In the genomic region with DNA sequence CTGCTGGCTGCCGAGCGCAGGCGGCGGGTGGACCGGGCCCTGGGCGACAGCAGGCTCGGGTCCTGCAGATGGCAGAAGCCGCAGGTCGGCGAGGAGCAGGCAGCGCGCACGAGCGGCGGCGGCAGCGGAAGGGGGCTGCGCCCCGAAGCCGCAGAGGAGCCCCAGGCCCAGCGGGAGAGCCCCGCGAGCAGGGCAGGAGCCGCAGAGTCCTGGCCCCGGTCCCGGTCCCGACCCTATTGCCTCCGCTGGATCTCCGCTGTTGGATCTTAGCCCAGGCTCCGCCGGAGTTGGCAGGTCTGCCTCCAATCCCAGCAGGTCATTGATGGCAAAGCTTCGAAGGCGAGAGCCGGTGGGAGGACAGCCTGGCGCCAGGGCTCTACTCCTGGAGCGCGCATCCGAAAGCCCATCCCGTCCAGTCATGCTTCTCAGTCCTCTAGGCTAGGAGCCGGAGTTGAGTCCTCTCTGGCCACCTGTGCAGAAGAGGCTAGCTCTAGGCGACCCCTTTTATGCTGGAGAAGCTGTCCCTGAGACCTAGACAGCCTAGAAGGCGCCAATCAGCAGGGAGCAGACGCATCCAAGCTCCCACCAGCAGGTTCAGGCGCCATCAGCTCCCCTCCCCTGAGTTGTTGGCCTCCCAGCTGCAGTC, we compare ENCODE assay signal across 8 mouse cellular contexts. TPM values are rescaled to one million over a fixed set of nuclear protein-coding genes. Genes with fewer than 3 reads are reported as not detected.
DNase-seq lines count a peak whose midpoint lies in the region; ATAC-seq and TF ChIP-seq lines count a peak whose summit lies in the region.

No protein-coding gene starts in this region.

- H3K4me2 ChIP-seq in heart, embryonic 14.5 days (ENCODE audit: low read length), result peak overlapping the region; percentile 83
- H3K4me2 ChIP-seq in kidney, embryonic 15.5 days, result peak overlapping the region; percentile 71

- DNase-seq in embryo, embryonic 10 days (ENCODE audit: low spot score), result peak; percentile 43
- no peak for DNase-seq in embryo, embryonic 11 days
- peak; percentile 38 for DNase-seq in embryo, embryonic 10.5 days (ENCODE audit: low spot score)
- DNase-seq in midbrain, embryonic 10.5 days (ENCODE audit: low spot score), result peak; percentile 61
- no peak for DNase-seq in c-Kit-positive CD71-positive TER-119-positive erythroid progenitor cells, embryonic 14.5 days (ENCODE audit: low spot score)

- peak overlapping the region; percentile 55 for H3K4me3 ChIP-seq in ES-Bruce4 (ENCODE audit: low read depth, low read length)
- peak overlapping the region; percentile 34 to 45 for H3K4me3 ChIP-seq in heart, embryonic 14.5 days (ENCODE audit: control insufficient read depth in 1 of 2, insufficient read depth in 1 of 2, low read depth in 1 of 2, low read length in 2 of 2)
- peak overlapping the region; percentile 40 for H3K4me3 ChIP-seq in kidney, embryonic 15.5 days (replicated peaks)
- peak overlapping the region; percentile 59 for H3K4me3 ChIP-seq in midbrain, embryonic 10.5 days

- ATAC-seq in heart, embryonic 14.5 days (ENCODE audit: insufficient number of reproducible peaks, insufficient read depth, low FRiP score, low read depth), result peak; percentile 8; the same call in 1 of the 2 replicates
- no peak; the same call in 1 of the 2 replicates for ATAC-seq in kidney, embryonic 15.5 days (replicated peaks; ENCODE audit: low FRiP score)

- no peak for TF ChIP-seq EP300 in ES-Bruce4 (IDR thresholded peaks at IDR 0.05; ENCODE audit: insufficient read depth, low read depth, low read length)

- TF ChIP-seq CTCF in ES-Bruce4 (IDR thresholded peaks at IDR 0.05; ENCODE audit: low read depth, low read length), result no peak

- TF ChIP-seq POLR2A in ES-Bruce4 (IDR thresholded peaks at IDR 0.05; ENCODE audit: insufficient read depth, low read length), result no peak

- H3K4me1 ChIP-seq in ES-Bruce4 (ENCODE audit: control insufficient read depth, insufficient read depth, low read length), result no peaks in the 10 kb centered on the region
- H3K4me1 ChIP-seq in heart, embryonic 14.5 days (ENCODE audit: control insufficient read depth in 2 of 2, insufficient read depth in 2 of 2, low read length in 2 of 2), result peaks cover 3 to 5% of the 10 kb centered on the region in 2 experiments; a peak in 2 of 4 replicates
- peaks cover 11% of the 10 kb centered on the region for H3K4me1 ChIP-seq in kidney, embryonic 15.5 days
- peaks cover 30% of the 10 kb centered on the region for H3K4me1 ChIP-seq in midbrain, embryonic 10.5 days

- H3K36me3 ChIP-seq in ES-Bruce4 (ENCODE audit: control insufficient read depth, insufficient read depth, low read length, poor library complexity, severe bottlenecking), result no peaks in the 10 kb centered on the region
- H3K36me3 ChIP-seq in heart, embryonic 14.5 days (ENCODE audit: control insufficient read depth, insufficient read depth, low read length), result no peaks in the 10 kb centered on the region
- no peaks in the 10 kb centered on the region for H3K36me3 ChIP-seq in kidney, embryonic 15.5 days
- no peaks in the 10 kb centered on the region for H3K36me3 ChIP-seq in midbrain, embryonic 10.5 days

- H3K27me3 ChIP-seq in ES-Bruce4 (ENCODE audit: control insufficient read depth, insufficient read depth, low read length, poor library complexity, severe bottlenecking), result 0 out of 2 replicates have a peak, but pooled peaks cover 6% of the 10 kb centered on the region
- H3K27me3 ChIP-seq in heart, embryonic 14.5 days (ENCODE audit: control insufficient read depth, insufficient read depth, low read length), result peaks cover 61% of the 10 kb centered on the region
- H3K27me3 ChIP-seq in kidney, embryonic 15.5 days, result peaks cover 84% of the 10 kb centered on the region
- H3K27me3 ChIP-seq in midbrain, embryonic 10.5 days (ENCODE audit: low read depth, poor library complexity, severe bottlenecking), result peaks cover 90% of the 10 kb centered on the region

- 1% methylated on average over 39 of the region's 44 CpGs for WGBS in heart, embryonic 14.5 days
- 1% methylated on average over 44 of the region's 44 CpGs for WGBS in kidney, embryonic 15.5 days
- under 1% methylated on average over 44 of the region's 44 CpGs for WGBS in midbrain, embryonic 10.5 days

- peak overlapping the region; percentile 62 for H3K9ac ChIP-seq in ES-Bruce4 (ENCODE audit: low read depth, poor library complexity, severe bottlenecking)
- peak overlapping the region; percentile 34; the same call in 1 of the 2 replicates for H3K9ac ChIP-seq in heart, embryonic 14.5 days (ENCODE audit: low read length)
- peak overlapping the region; percentile 36; the same call in 1 of the 2 replicates for H3K9ac ChIP-seq in kidney, embryonic 15.5 days

- H3K27ac ChIP-seq in ES-Bruce4 (ENCODE audit: insufficient read depth, low read length), result no peak overlapping the region
- H3K27ac ChIP-seq in heart, embryonic 14.5 days (replicated peaks in 1 of 2; ENCODE audit: control insufficient read depth in 1 of 2, insufficient read depth in 1 of 2, low read depth in 2 of 2, low read length in 2 of 2), result no peak overlapping the region
- no peak overlapping the region for H3K27ac ChIP-seq in kidney, embryonic 15.5 days
- no peak overlapping the region for H3K27ac ChIP-seq in midbrain, embryonic 10.5 days (replicated peaks)

- H3K9me3 ChIP-seq in ES-Bruce4 (replicated peaks; ENCODE audit: control insufficient read depth, insufficient read depth, low read length, poor library complexity, severe bottlenecking), result peaks cover 4% of the 10 kb centered on the region
- no peaks in the 10 kb centered on the region for H3K9me3 ChIP-seq in heart, embryonic 14.5 days (ENCODE audit: control insufficient read depth, low read length)
- H3K9me3 ChIP-seq in kidney, embryonic 15.5 days (replicated peaks), result no peaks in the 10 kb centered on the region
- H3K9me3 ChIP-seq in midbrain, embryonic 10.5 days (replicated peaks), result no peaks in the 10 kb centered on the region

RNA-seq across cellular contexts. Expression of a gene that starts 0.5 kb away (rescaled TPM):
- polyA plus RNA-seq in ES-Bruce4 (2011; ENCODE audit: insufficient read depth, insufficient read length, low read depth, missing spikeins), result 0.57 and 0.58 TPM in 2 replicates
- polyA plus RNA-seq in heart, embryonic 14.5 days (2014; fragmentation: Nextera tagmentation; extraction: Ambion mirVana), result not detected in 2 replicates
- polyA plus RNA-seq in kidney, embryonic 15.5 days (2015; fragmentation: Nextera tagmentation; extraction: Ambion mirVana), result not detected in 2 replicates
- 0.19 and 0.56 TPM in 2 replicates for polyA plus RNA-seq in midbrain, embryonic 10.5 days (2016; fragmentation: Nextera tagmentation; extraction: Ambion mirVana)

RNA-seq across cellular contexts. Expression of a gene that starts 20.4 kb away (rescaled TPM):
- polyA plus RNA-seq in ES-Bruce4 (2011; ENCODE audit: insufficient read depth, insufficient read length, low read depth, missing spikeins), result 9.8 and 10.4 TPM in 2 replicates
- 8.4 and 11.6 TPM in 2 replicates for polyA plus RNA-seq in heart, embryonic 14.5 days (2014; fragmentation: Nextera tagmentation; extraction: Ambion mirVana)
- 9.5 and 9.9 TPM in 2 replicates for polyA plus RNA-seq in kidney, embryonic 15.5 days (2015; fragmentation: Nextera tagmentation; extraction: Ambion mirVana)
- polyA plus RNA-seq in midbrain, embryonic 10.5 days (2016; fragmentation: Nextera tagmentation; extraction: Ambion mirVana), result 9.2 and 20.5 TPM in 2 replicates

Comparison
In these comparisons a context has a peak if more than half of its experiments do, and no peak if none do; other contexts are left out.
1. DNase-seq: peak in embryo, embryonic 10 days (single experiment), embryo, embryonic 10.5 days (single experiment) and midbrain, embryonic 10.5 days (single experiment); none in embryo, embryonic 11 days (single experiment) and c-Kit-positive CD71-positive TER-119-positive erythroid progenitor cells, embryonic 14.5 days (single experiment).
2. Peak in every context shown above with its lines, with median percentiles within 50 percentile points of each other: H3K4me3 ChIP-seq and H3K9ac ChIP-seq.